Mouse (Mus musculus) neural tube, embryonic 15.5 days (tissue): ENCODE measurements around the gene Limch1. TPM values are rescaled to one million over a fixed set of nuclear protein-coding genes. Genes with fewer than 3 reads are reported as not detected.
A peak's percentile ranks its signal among the peaks of the same experiment; 100 is the strongest.

ENCODE experiments used
- ATAC-seq: fragments of 200-750 bp; cut with Nextera tagmentation; 2 replicates; pipeline ENCODE4 v1.8.0; 2017; ENCODE audit warnings: mild to moderate bottlenecking, moderate TSS enrichment, moderate library complexity; ENCODE audit not compliant: low FRiP score
- H3K27ac ChIP-seq: fragments of 300-500 bp; sonication (generic); replicated peaks from 2 replicates; pipeline ENCODE4 v1.5.1; 2015; ENCODE audit warnings: mild to moderate bottlenecking, inconsistent platforms
- H3K27me3 ChIP-seq: fragments of 300-500 bp; sonication (generic); replicated peaks from 2 replicates; pipeline ENCODE4 v1.6.1; 2015; ENCODE audit warnings: inconsistent platforms
- H3K36me3 ChIP-seq: fragments of 300-500 bp; sonication (generic); 2 replicates; pipeline ENCODE4 v1.6.1; 2015; ENCODE audit warnings: inconsistent platforms
- H3K4me1 ChIP-seq: fragments of 300-500 bp; sonication (generic); 2 replicates; pipeline ENCODE4 v1.6.1; 2015; ENCODE audit warnings: inconsistent platforms
- H3K4me2 ChIP-seq: fragments of 300-500 bp; sonication (generic); 2 replicates; pipeline ENCODE4 v1.6.1; 2015; ENCODE audit warnings: inconsistent platforms, mild to moderate bottlenecking, moderate library complexity
- H3K4me3 ChIP-seq: fragments of 300-500 bp; sonication (generic); replicated peaks from 2 replicates; pipeline ENCODE4 v1.5.1; 2015; ENCODE audit warnings: mild to moderate bottlenecking, inconsistent platforms
- H3K9ac ChIP-seq: fragments of 300-500 bp; sonication (generic); replicated peaks from 2 replicates; pipeline ENCODE4 v1.6.1; 2015; ENCODE audit warnings: mild to moderate bottlenecking, inconsistent platforms
- H3K9me3 ChIP-seq: fragments of 300-500 bp; sonication (generic); replicated peaks from 2 replicates; pipeline ENCODE4 v1.6.1; 2016; ENCODE audit warnings: inconsistent platforms
- WGBS: fragments of 180-500 bp; shearing (Covaris S2); methylation state at CpG from one replicate; pipeline ENCODE4 v1.1.7; 2015; ENCODE audit warnings: mixed read lengths; 5-methylcytosine and 5-hydroxymethylcytosine counted together
- polyA plus RNA-seq: library from polyadenylated mRNA; unstranded; fragments of >200 nt; fragmentation: Nextera tagmentation; extraction: Ambion mirVana; gene quantifications from 2 replicates; pipeline ENCODE4 v1.2.1, GENCODE M21; 2015

The Limch1 gene
- polyA plus RNA-seq, 1 experiment from 2014 or later: 63.7 TPM

GRCm38 (mm10) chr5:67025581-67025980, 280.0 kb downstream of the Limch1 start:
- Histone ChIP-seq H3K27me3 (no peaks in the 10 kb centered on the region), H3K9me3 (no peaks in the 10 kb centered on the region), H3K9ac (no peak overlapping the region), H3K27ac (no peak overlapping the region), H3K4me3 (no peak overlapping the region), H3K36me3 (peaks cover 28% of the 10 kb centered on the region), H3K4me1 (peaks cover 14% of the 10 kb centered on the region), H3K4me2 (no peak overlapping the region)
- no peak for ATAC-seq
- 82% methylated on average over 9 of the region's 10 CpGs for WGBS

GRCm38 (mm10) chr5:67028786-67029185, 283.2 kb downstream of the Limch1 start:
- Histone ChIP-seq H3K27me3 (no peaks in the 10 kb centered on the region), H3K27ac (no peak overlapping the region), H3K36me3 (peaks cover 41% of the 10 kb centered on the region), H3K4me1 (peaks cover 14% of the 10 kb centered on the region), H3K9ac (no peak overlapping the region), H3K4me2 (no peak overlapping the region), H3K9me3 (no peaks in the 10 kb centered on the region), H3K4me3 (no peak overlapping the region)
- ATAC-seq: peak; percentile 42; the same call in 1 of the 2 replicates
- 42% methylated on average over 16 of the region's 16 CpGs for WGBS

- no peak for ATAC-seq
- Histone ChIP-seq H3K9me3 (no peaks in the 10 kb centered on the region), H3K27ac (no peak overlapping the region), H3K4me3 (no peak overlapping the region), H3K4me2 (no peak overlapping the region), H3K36me3 (peaks cover 46% of the 10 kb centered on the region), H3K27me3 (no peaks in the 10 kb centered on the region), H3K4me1 (peaks cover 12% of the 10 kb centered on the region), H3K9ac (no peak overlapping the region)
- 68% methylated on average over 3 of the region's 3 CpGs for WGBS
Observed at GRCm38 (mm10) chr5:67029946-67030345, 284.3 kb downstream of the Limch1 start.

GRCm38 (mm10) chr5:67032601-67033000, 287.0 kb downstream of the Limch1 start:
- no peaks in the 10 kb centered on the region for H3K9me3 ChIP-seq
- peaks cover 11% of the 10 kb centered on the region for H3K4me1 ChIP-seq
- H3K4me3 ChIP-seq: no peak overlapping the region
- H3K4me2 ChIP-seq: no peak overlapping the region
- ATAC-seq: no peak
- WGBS: 79% methylated on average over 7 of the region's 7 CpGs
- no peak overlapping the region for H3K27ac ChIP-seq
- no peak overlapping the region for H3K9ac ChIP-seq
- H3K36me3 ChIP-seq: peaks cover 57% of the 10 kb centered on the region
- H3K27me3 ChIP-seq: no peaks in the 10 kb centered on the region

- Histone ChIP-seq H3K9ac (no peak overlapping the region), H3K27ac (no peak overlapping the region), H3K4me3 (no peak overlapping the region), H3K36me3 (peaks cover 14% of the 10 kb centered on the region; the same call in 1 of the 2 replicates), H3K27me3 (no peaks in the 10 kb centered on the region), H3K4me1 (no peaks in the 10 kb centered on the region), H3K4me2 (no peak overlapping the region), H3K9me3 (no peaks in the 10 kb centered on the region)
- no peak for ATAC-seq
- WGBS: 84% methylated on average over 9 of the region's 9 CpGs
Observed at GRCm38 (mm10) chr5:67043932-67044331, 298.3 kb downstream of the Limch1 start.

GRCm38 (mm10) chr5:67048003-67048402, 302.4 kb downstream of the Limch1 start:
- Histone ChIP-seq H3K27me3 (no peaks in the 10 kb centered on the region; the same call in 1 of the 2 replicates), H3K4me2 (no peak overlapping the region), H3K36me3 (peaks cover 20% of the 10 kb centered on the region), H3K4me3 (no peak overlapping the region), H3K4me1 (no peaks in the 10 kb centered on the region), H3K27ac (no peak overlapping the region), H3K9ac (no peak overlapping the region), H3K9me3 (no peaks in the 10 kb centered on the region)
- ATAC-seq: peak; percentile 74
- WGBS: 16% methylated on average over 4 of the region's 4 CpGs

GRCm38 (mm10) chr5:67057803-67058202, 312.2 kb downstream of the Limch1 start:
- no peak for ATAC-seq
- H3K9ac ChIP-seq: no peak overlapping the region
- H3K4me3 ChIP-seq: no peak overlapping the region
- H3K9me3 ChIP-seq: no peaks in the 10 kb centered on the region
- H3K27me3 ChIP-seq: no peaks in the 10 kb centered on the region
- no peaks in the 10 kb centered on the region for H3K4me1 ChIP-seq
- no peak overlapping the region for H3K4me2 ChIP-seq
- H3K36me3 ChIP-seq: peaks cover 8% of the 10 kb centered on the region
- no peak overlapping the region for H3K27ac ChIP-seq
- WGBS: 89% methylated on average over 6 of the region's 6 CpGs

GRCm38 (mm10) chr5:67060519-67060918, 314.9 kb downstream of the Limch1 start:
- no peak overlapping the region for H3K4me3 ChIP-seq
- ATAC-seq: no peak
- 62% methylated on average over 2 of the region's 4 CpGs for WGBS
- 0 out of 2 replicates have a peak, but pooled peaks cover under 1% of the 10 kb centered on the region for H3K36me3 ChIP-seq
- no peaks in the 10 kb centered on the region for H3K4me1 ChIP-seq
- H3K27ac ChIP-seq: no peak overlapping the region
- H3K4me2 ChIP-seq: no peak overlapping the region
- no peak overlapping the region for H3K9ac ChIP-seq
- H3K27me3 ChIP-seq: no peaks in the 10 kb centered on the region
- H3K9me3 ChIP-seq: no peaks in the 10 kb centered on the region

GRCm38 (mm10) chr5:67063596-67063995, 318.0 kb downstream of the Limch1 start:
- H3K9ac ChIP-seq: no peak overlapping the region
- 0 out of 2 replicates have a peak, but pooled peaks cover 3% of the 10 kb centered on the region for H3K27me3 ChIP-seq
- no peak overlapping the region for H3K27ac ChIP-seq
- ATAC-seq: no peak
- H3K4me3 ChIP-seq: no peak overlapping the region
- H3K36me3 ChIP-seq: no peaks in the 10 kb centered on the region
- 88% methylated on average over 9 of the region's 9 CpGs for WGBS
- H3K4me1 ChIP-seq: no peaks in the 10 kb centered on the region
- no peaks in the 10 kb centered on the region for H3K9me3 ChIP-seq
- H3K4me2 ChIP-seq: no peak overlapping the region

- H3K36me3 ChIP-seq: no peaks in the 10 kb centered on the region
- H3K9ac ChIP-seq: no peak overlapping the region
- H3K9me3 ChIP-seq: 0 out of 2 replicates have a peak, but pooled peaks cover 3% of the 10 kb centered on the region
- no peak overlapping the region for H3K27ac ChIP-seq
- no peaks in the 10 kb centered on the region for H3K4me1 ChIP-seq
- 47% methylated on average over 6 of the region's 6 CpGs for WGBS
- no peak for ATAC-seq
- no peak overlapping the region for H3K4me3 ChIP-seq
- no peak overlapping the region for H3K4me2 ChIP-seq
- H3K27me3 ChIP-seq: peaks cover 17% of the 10 kb centered on the region
Observed at GRCm38 (mm10) chr5:67083117-67083516, 337.5 kb downstream of the Limch1 start.

GRCm38 (mm10) chr5:67090856-67091255, 345.2 kb downstream of the Limch1 start:
- no peak for ATAC-seq
- no peak overlapping the region for H3K4me3 ChIP-seq
- no peak overlapping the region for H3K4me2 ChIP-seq
- peaks cover under 1% of the 10 kb centered on the region; the same call in 1 of the 2 replicates for H3K4me1 ChIP-seq
- WGBS: 71% methylated on average over 5 of the region's 5 CpGs
- H3K27me3 ChIP-seq: peaks cover 78% of the 10 kb centered on the region
- no peaks in the 10 kb centered on the region for H3K36me3 ChIP-seq
- H3K9ac ChIP-seq: no peak overlapping the region
- H3K9me3 ChIP-seq: no peaks in the 10 kb centered on the region
- no peak overlapping the region for H3K27ac ChIP-seq

GRCm38 (mm10) chr5:67091766-67092165, 346.1 kb downstream of the Limch1 start:
- Histone ChIP-seq H3K27me3 (peaks cover 84% of the 10 kb centered on the region), H3K4me2 (no peak overlapping the region), H3K27ac (no peak overlapping the region), H3K4me1 (peaks cover 8% of the 10 kb centered on the region), H3K4me3 (no peak overlapping the region), H3K36me3 (no peaks in the 10 kb centered on the region), H3K9me3 (no peaks in the 10 kb centered on the region), H3K9ac (no peak overlapping the region)
- 9% methylated on average over 4 of the region's 4 CpGs for WGBS
- peak; percentile 47; the same call in 1 of the 2 replicates for ATAC-seq
